Mouse (Mus musculus): ENCODE measurements around the gene Serpinb2. TPM values are rescaled to one million over a fixed set of nuclear protein-coding genes. Genes with fewer than 3 reads are reported as not detected.

Gene Serpinb2
- total RNA-seq (2021) = under 1 TPM; 0.23 to 0.27 TPM
- long read RNA-seq, experiment 1 = 0 reads
- long read RNA-seq, experiment 2 = 0 reads

DNA sequence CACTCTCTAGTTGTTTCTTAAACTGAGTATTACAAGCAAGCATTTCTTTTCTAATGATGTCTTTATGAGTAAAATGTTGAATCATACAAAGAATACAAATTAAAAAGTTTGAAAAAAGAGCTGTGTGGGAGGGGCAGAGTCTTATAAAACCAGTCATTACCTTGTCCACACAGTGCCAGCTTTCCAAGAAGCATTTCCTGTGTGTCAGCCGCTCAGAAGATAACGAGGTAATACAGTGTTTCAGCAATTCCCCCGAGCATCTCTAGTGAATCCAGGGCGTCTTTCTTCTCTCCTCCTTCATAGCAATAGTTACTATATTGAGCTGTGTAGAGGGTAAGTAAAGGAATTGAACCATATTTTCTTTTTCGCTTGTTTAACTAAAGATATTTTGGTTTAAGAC, at the start of gene Serpinb2:
Serpinb2 (plus strand) TSS at position 172 of the 400 bp plus-strand sequence.
- no peak for DNase-seq

DNA sequence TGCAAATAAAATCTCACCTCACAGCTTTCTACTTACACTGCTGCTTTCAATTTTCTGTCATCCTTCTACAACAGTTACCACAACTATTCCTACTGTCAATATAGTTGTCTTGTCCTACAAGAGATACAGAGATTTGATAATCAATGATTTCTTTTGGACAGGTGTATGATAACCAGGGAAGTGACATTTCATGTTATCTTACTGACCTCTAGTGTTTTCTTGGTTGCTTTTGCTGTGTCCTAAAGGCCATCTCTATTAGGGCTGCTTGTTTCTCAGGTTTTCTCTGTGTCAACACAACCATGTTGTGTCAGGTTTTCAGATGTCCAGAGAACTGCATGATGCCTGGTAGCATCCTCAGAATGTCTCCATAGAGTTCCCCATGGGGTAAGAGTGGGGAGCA, 31.3 kb upstream of the Serpinb2 start:
- DNase-seq = no peak

- peak; percentile 42 to 84 for DNase-seq
Observed at GRCm38 (mm10) chr1:107481452-107481851, 29.8 kb upstream of the Serpinb2 start.

DNA sequence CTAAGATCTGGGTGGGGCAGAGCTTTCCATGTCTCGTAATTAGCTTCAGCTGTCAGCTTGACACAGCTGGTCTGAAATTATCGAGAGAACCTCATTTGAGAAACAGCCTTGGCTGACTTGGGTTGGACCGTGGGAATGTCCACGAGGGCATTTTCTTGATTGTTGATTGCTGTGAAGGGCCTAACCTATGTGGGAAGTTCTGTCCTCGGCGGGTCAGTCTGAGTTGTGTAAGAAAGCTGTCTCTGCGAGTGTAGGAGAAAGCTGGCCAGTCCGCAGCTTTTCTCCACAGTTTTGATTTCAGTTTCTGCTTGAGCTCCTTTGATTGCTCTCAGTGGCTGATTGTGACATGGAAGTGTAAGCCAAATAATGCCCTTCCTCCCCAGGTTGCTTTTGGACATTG, 21.6 kb upstream of the Serpinb2 start:
- peak; percentile 6 to 10 for DNase-seq

- DNase-seq = peak in 1 of 2 experiments; percentile 32
Observed at GRCm38 (mm10) chr1:107496789-107497188, 14.4 kb upstream of the Serpinb2 start.

DNA sequence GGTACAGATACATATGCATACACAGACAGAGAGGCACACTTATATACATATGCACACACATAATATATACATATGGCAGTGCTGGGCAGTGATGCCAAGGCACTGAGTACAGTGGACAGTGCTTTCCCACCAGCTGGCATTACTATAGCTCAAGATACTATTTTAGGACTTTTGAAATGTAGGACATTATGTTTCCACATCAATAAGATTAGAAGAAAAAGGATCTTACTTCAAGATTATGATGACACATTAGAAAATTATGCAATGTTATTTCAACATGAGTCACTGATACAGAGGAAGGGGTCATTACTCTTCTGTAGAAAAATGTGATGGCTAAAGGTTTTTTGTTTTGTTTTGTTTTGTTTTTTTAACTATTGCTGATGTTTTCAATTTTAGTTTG, 9.2 kb upstream of the Serpinb2 start:
- no peak for DNase-seq

DNA sequence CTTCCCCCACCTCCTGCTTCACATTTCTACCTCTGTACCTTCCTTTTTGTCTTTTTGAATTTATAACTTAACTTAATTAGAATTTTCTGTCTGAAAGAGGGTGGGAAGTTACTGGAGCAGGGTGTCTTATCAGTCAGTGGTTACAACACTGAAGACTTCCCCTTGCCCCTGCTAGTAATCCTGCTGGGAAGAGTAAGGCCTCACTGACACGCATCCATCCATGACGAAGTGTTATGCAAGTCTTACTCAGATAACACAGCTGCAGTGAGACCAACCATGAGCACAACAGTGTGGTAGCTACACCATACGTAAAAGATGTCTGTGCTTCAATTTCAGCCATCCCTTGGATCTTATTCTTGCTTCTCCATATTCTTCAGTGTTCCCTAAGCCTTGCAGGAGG, 7.9 kb upstream of the Serpinb2 start:
- no peak for DNase-seq

DNA sequence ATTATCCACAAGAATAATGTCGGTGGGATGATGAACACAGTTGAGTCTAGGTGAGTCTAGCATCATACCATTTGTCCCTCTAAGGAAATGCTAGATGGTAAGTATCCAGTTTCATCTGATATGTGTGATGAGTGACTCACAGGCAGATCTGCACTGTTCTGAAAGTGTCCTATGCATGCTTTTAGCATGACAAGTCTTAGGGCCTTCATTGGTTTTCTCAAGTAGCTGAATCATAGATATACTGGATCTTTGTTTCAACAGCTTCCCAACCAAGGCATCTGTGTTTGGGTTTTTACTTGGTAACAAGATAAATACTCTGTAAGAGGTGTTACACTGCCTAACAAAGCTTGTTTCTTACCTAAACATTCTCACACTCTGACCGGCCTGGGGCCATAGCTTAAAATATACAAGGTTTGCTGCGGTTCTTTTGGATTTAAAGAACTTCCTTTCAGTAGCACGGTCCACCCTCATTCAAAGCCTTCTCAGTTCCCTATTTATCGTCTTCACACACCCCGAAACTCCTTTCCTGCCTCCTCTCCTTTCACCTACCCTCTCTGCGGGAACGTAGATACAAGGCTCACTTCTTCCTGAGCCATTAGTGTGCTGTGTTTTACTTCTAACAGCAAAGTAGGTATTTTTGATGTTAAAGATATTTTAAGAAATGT, 5.2 kb upstream of the Serpinb2 start:
- no peak for DNase-seq

DNA sequence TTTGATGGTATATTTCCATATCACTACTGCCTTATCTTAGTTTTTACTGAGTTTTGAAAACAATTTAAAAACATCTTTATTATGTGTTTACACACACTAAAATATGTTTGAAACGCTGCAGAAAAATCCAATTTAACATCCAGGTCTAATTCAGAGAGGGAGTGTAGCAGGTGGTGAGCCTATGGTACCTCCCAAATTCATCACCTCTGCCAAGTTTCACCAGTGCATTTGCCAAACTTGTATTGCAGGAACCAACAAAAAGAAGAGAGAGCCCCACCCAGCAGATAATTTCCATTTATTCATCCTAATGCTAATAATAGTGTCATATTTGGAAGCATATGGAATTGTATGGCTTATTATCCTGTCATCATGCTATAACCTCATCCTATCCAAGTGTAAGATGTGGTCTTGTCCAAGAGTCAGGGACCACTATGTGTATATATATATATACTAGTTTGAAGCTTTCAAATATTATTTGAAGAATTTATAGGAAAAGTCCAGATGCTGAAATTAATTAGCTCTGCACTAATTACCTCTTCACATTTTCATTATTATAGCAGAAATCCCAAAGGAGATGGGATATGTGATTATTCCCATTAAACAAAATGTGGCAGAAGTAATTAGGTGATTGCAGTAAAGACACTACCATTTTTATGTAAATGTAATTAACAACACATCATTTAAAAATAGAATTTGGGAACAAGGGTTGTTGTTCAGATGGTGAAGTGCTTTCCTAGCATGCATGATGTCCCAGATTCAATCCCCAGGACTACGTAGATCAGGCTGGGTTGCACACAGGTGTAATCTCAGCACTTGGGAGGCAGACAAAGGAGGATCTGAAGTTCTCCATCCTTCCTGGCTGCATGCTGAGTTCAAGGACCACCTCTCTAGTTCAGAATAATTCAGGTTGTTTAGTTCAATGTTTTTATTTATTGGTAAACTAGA, 1.2 kb downstream of the Serpinb2 start:
- no peak for DNase-seq

- no peak for DNase-seq
Observed at GRCm38 (mm10) chr1:107513530-107513929, 2.3 kb downstream of the Serpinb2 start.

- DNase-seq = no peak
Observed at GRCm38 (mm10) chr1:107515839-107516498, 4.7 kb downstream of the Serpinb2 start.

GRCm38 (mm10) chr1:107525592-107525991, 14.4 kb downstream of the Serpinb2 start:
- DNase-seq = no peak

DNA sequence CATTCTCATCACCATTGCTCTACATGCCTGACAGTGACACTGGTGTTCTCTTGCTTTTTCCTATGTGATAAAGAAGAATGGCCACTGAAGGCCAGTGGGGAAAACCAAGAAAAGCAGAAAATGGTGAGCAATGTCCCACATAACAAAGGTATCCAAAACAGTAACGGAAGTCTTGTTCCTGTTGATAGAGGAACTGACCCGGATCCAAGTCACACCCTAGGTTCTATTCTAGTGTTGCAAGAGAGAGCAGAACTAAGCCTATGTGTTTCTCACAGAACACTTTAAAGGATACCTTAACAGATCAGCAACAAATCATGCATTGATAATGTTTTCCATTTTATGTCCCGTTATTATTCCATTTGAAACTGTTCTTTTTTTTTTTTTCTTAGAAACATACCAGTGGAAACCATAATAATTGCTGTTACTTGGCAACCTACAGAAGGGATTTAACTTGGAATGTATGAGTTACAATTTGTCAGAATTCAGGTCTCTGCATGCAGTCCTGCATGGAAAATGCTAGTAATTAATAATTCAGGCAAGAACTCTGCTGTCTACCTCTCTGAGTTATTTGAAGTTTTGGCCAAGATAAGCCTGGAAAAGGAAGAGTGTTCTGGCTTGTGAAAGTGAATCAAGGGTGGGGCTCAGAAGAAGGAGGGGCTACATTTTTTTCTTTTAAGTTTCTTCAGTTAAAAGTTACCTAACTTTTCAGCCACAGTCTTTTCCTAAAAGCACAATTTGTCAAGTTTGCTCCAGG, 17.3 kb downstream of the Serpinb2 start:
- peak in 1 of 2 experiments; percentile 6 for DNase-seq

- DNase-seq = no peak
Observed at GRCm38 (mm10) chr1:107529365-107530052, 18.3 kb downstream of the Serpinb2 start.

- no peak for DNase-seq
Observed at GRCm38 (mm10) chr1:107533736-107534135, 22.5 kb downstream of the Serpinb2 start.

- DNase-seq = no peak
Observed at GRCm38 (mm10) chr1:107537435-107537834, 26.2 kb downstream of the Serpinb2 start.

DNA sequence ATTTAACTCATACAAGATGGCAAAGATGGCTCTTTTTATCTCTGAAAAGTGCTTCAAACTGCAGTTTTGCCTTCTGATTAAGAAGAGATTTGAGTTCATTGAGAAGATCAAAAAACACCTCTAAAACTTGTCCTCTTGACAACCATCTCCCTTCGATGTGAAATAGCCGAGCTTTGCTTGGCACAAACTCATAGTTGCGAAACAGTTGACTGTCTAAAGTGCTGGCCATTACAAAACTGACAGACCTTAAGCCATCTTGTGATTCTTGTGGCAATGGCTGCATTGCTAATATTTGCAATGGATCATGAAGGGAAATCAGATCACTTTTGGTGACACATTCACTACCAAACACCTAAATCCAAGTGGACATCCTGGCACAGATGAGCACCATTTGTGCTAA, 48.3 kb downstream of the Serpinb2 start:
- no peak for DNase-seq

GRCm38 (mm10) chr1:107562110-107562509, 50.9 kb downstream of the Serpinb2 start:
- no peak for DNase-seq

GRCm38 (mm10) chr1:107565644-107566043, 54.4 kb downstream of the Serpinb2 start:
- DNase-seq = peak in 1 of 2 experiments; percentile 32

GRCm38 (mm10) chr1:107576094-107576493, 64.9 kb downstream of the Serpinb2 start:
- DNase-seq = no peak

DNA sequence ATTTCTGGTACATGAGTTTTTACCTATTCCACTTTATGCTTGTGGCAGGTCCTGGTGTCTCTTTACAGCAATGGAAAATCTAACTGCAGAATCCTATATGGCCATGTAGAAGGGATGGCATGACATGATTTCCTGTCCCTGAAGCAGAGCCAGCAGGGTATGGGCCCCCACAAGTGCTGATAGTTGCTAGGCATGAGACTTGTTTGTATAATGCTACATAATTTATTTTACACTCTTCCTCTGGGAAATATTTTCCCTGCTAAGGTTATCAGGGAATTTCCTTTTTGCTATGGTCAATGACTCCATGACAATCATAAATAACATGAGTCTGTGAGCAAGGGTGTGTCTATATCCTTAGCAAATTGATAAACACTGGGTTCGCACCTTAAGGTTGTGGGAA, 66.3 kb downstream of the Serpinb2 start:
- no peak for DNase-seq

All from heart, adult 18-20 months (tissue).